Mouse (Mus musculus) liver, postnatal 0 days (tissue): ENCODE data around the gene 3110082I17Rik.

Experiments
- CTCF ChIP-seq: sonication (generic); IDR thresholded peaks from 2 replicates; pipeline ENCODE4 v1.5.1; 2016; ENCODE audit warnings: antibody characterized with exemption, low read depth
- EP300 ChIP-seq: IDR thresholded peaks from 2 replicates; pipeline ENCODE4 v1.6.1; 2016; ENCODE audit warnings: antibody characterized with exemption, low read depth, mild to moderate bottlenecking

- TF ChIP-seq CTCF = no peak
- TF ChIP-seq EP300 = no peak
These were observed 82.7 kb downstream of the 3110082I17Rik start, which contains the start of gene Gpr146 for GRCm38 (mm10) chr5:139377468-139378270.
